ENCODE assay signal across 13 mouse cellular contexts in genomic region chr13:51921550-51921949, GRCm38 (mm10).
DNase-seq lines count a peak whose midpoint lies in the region; ATAC-seq lines count a peak whose summit lies in the region.
"Had no signal": no experiment of that assay in that cellular context is flagged by ENCODE, and none has a peak within 500 bp of the region (broad histone marks: within the 10 kb centered on the region; RNA-seq: fewer than 3 reads in every experiment).

No protein-coding gene starts in this region.

- no peak overlapping the region for H3K4me3 ChIP-seq in midbrain, embryonic 11.5 days (ENCODE audit: low read depth, low read length)
- H3K4me3 ChIP-seq in midbrain, embryonic 16.5 days (ENCODE audit: low read depth, low read length), result no peak overlapping the region
- H3K4me3 ChIP-seq in embryonic facial prominence, embryonic 12.5 days, result no peak overlapping the region
- no peak overlapping the region for H3K4me3 ChIP-seq in forebrain, embryonic 16.5 days (replicated peaks; ENCODE audit: low read length)
- no peak overlapping the region for H3K4me3 ChIP-seq in midbrain, embryonic 13.5 days (replicated peaks)
- H3K4me3 ChIP-seq in intestine, embryonic 16.5 days (ENCODE audit: low read length), result no peak overlapping the region
- H3K4me3 ChIP-seq: heart, embryonic 10.5 days; left cerebral cortex, adult 2 months; lung, embryonic 15.5 days had no signal

- H3K9ac ChIP-seq in midbrain, embryonic 11.5 days (ENCODE audit: low read length), result no peak overlapping the region
- H3K9ac ChIP-seq in midbrain, embryonic 16.5 days (ENCODE audit: low read depth, low read length), result no peak overlapping the region
- no peak overlapping the region for H3K9ac ChIP-seq in embryonic facial prominence, embryonic 12.5 days
- H3K9ac ChIP-seq in forebrain, embryonic 16.5 days (replicated peaks; ENCODE audit: low read depth, low read length), result no peak overlapping the region
- no peak overlapping the region for H3K9ac ChIP-seq in midbrain, embryonic 13.5 days (replicated peaks)
- no peak overlapping the region for H3K9ac ChIP-seq in intestine, embryonic 16.5 days (ENCODE audit: low read depth, low read length)
- H3K9ac ChIP-seq: lung, embryonic 15.5 days had no signal

- no peak for ATAC-seq in midbrain, embryonic 11.5 days (ENCODE audit: low FRiP score)
- ATAC-seq in midbrain, embryonic 16.5 days, result no peak
- no peak for ATAC-seq in embryonic facial prominence, embryonic 12.5 days (ENCODE audit: insufficient number of reproducible peaks, insufficient read depth, low FRiP score, low TSS enrichment)
- ATAC-seq in forebrain, embryonic 16.5 days, result no peak
- ATAC-seq in midbrain, embryonic 13.5 days, result no peak
- no peak for ATAC-seq in intestine, embryonic 16.5 days

- H3K4me1 ChIP-seq in midbrain, embryonic 11.5 days (ENCODE audit: control insufficient read depth, insufficient read depth, low read length), result peaks cover 55% of the 10 kb centered on the region
- H3K4me1 ChIP-seq in midbrain, embryonic 16.5 days (ENCODE audit: control insufficient read depth, insufficient read depth, low read length), result peaks cover 32% of the 10 kb centered on the region
- H3K4me1 ChIP-seq in embryonic facial prominence, embryonic 12.5 days, result peaks cover 50% of the 10 kb centered on the region
- H3K4me1 ChIP-seq in forebrain, embryonic 16.5 days (replicated peaks; ENCODE audit: control insufficient read depth, insufficient read depth, low read length), result peaks cover 55% of the 10 kb centered on the region
- peaks cover 57% of the 10 kb centered on the region for H3K4me1 ChIP-seq in midbrain, embryonic 13.5 days (replicated peaks)
- peaks cover 30% of the 10 kb centered on the region for H3K4me1 ChIP-seq in intestine, embryonic 16.5 days (ENCODE audit: control insufficient read depth, insufficient read depth, low read length)

- no peak overlapping the region for H3K4me2 ChIP-seq in midbrain, embryonic 11.5 days
- H3K4me2 ChIP-seq in midbrain, embryonic 16.5 days (ENCODE audit: low read length), result no peak overlapping the region
- peak overlapping the region; percentile 26 for H3K4me2 ChIP-seq in embryonic facial prominence, embryonic 12.5 days (replicated peaks)
- no peak overlapping the region for H3K4me2 ChIP-seq in forebrain, embryonic 16.5 days (ENCODE audit: low read length)
- H3K4me2 ChIP-seq in midbrain, embryonic 13.5 days (replicated peaks), result no peak overlapping the region
- no peak overlapping the region for H3K4me2 ChIP-seq in intestine, embryonic 16.5 days (ENCODE audit: low read depth, low read length)

- peak overlapping the region; percentile 17 for H3K27ac ChIP-seq in midbrain, embryonic 11.5 days (ENCODE audit: low read depth, low read length)
- H3K27ac ChIP-seq in midbrain, embryonic 16.5 days (ENCODE audit: low read length), result no peak overlapping the region
- peak overlapping the region; percentile 88; the same call in 1 of the 2 replicates for H3K27ac ChIP-seq in embryonic facial prominence, embryonic 12.5 days
- 0 out of 2 replicates have a peak overlapping the region, but pooled peaks have one; percentile 77 for H3K27ac ChIP-seq in forebrain, embryonic 16.5 days (ENCODE audit: low read length)
- peak overlapping the region; percentile 84 for H3K27ac ChIP-seq in midbrain, embryonic 13.5 days
- no peak overlapping the region for H3K27ac ChIP-seq in intestine, embryonic 16.5 days (ENCODE audit: low read length)
- H3K27ac ChIP-seq: left cerebral cortex, adult 2 months had no signal

- WGBS in midbrain, embryonic 11.5 days, result 11% methylated on average over 5 of the region's 5 CpGs
- 25% methylated on average over 5 of the region's 5 CpGs for WGBS in midbrain, embryonic 16.5 days
- 25% methylated on average over 5 of the region's 5 CpGs for WGBS in embryonic facial prominence, embryonic 12.5 days
- WGBS in forebrain, embryonic 16.5 days, result 16% methylated on average over 5 of the region's 5 CpGs
- WGBS in midbrain, embryonic 13.5 days, result 12% methylated on average over 5 of the region's 5 CpGs
- WGBS in intestine, embryonic 16.5 days, result 68% methylated on average over 5 of the region's 5 CpGs

- peak; percentile 93 for DNase-seq in midbrain, embryonic 11.5 days (ENCODE audit: low spot score, missing footprints)
- DNase-seq in cerebellum, postnatal 14 days, result no peak
- no peak for DNase-seq in heart, adult 8-10 months (ENCODE audit: low spot score)
- DNase-seq: kidney, adult 2 months; thymus, postnatal 4 days had no signal

- H3K27me3 ChIP-seq in midbrain, embryonic 11.5 days (ENCODE audit: control insufficient read depth, insufficient read depth, low read length), result peaks cover 63% of the 10 kb centered on the region
- H3K27me3 ChIP-seq in midbrain, embryonic 16.5 days (ENCODE audit: control insufficient read depth, insufficient read depth, low read depth, low read length), result no peaks in the 10 kb centered on the region; the same call in 1 of the 2 replicates
- peaks cover 23% of the 10 kb centered on the region for H3K27me3 ChIP-seq in embryonic facial prominence, embryonic 12.5 days
- no peaks in the 10 kb centered on the region for H3K27me3 ChIP-seq in forebrain, embryonic 16.5 days (replicated peaks; ENCODE audit: control insufficient read depth, insufficient read depth, low read length)
- H3K27me3 ChIP-seq in midbrain, embryonic 13.5 days, result peaks cover 54% of the 10 kb centered on the region
- 0 out of 2 replicates have a peak, but pooled peaks cover 3% of the 10 kb centered on the region for H3K27me3 ChIP-seq in intestine, embryonic 16.5 days (replicated peaks; ENCODE audit: control insufficient read depth, insufficient read depth, low read length)
- H3K27me3 ChIP-seq: lung, embryonic 15.5 days had no signal

- H3K9me3 ChIP-seq in midbrain, embryonic 11.5 days (ENCODE audit: control insufficient read depth, low read length), result no peaks in the 10 kb centered on the region
- H3K9me3 ChIP-seq in midbrain, embryonic 16.5 days (replicated peaks; ENCODE audit: control insufficient read depth, low read length, poor library complexity, severe bottlenecking), result no peaks in the 10 kb centered on the region
- no peaks in the 10 kb centered on the region for H3K9me3 ChIP-seq in embryonic facial prominence, embryonic 12.5 days
- no peaks in the 10 kb centered on the region for H3K9me3 ChIP-seq in forebrain, embryonic 16.5 days (ENCODE audit: control insufficient read depth, low read length)
- no peaks in the 10 kb centered on the region for H3K9me3 ChIP-seq in midbrain, embryonic 13.5 days
- H3K9me3 ChIP-seq in intestine, embryonic 16.5 days (ENCODE audit: control insufficient read depth, low read length), result no peaks in the 10 kb centered on the region
- H3K9me3 ChIP-seq: heart, embryonic 10.5 days; lung, embryonic 15.5 days had no signal

- H3K36me3 ChIP-seq in midbrain, embryonic 11.5 days (ENCODE audit: control insufficient read depth, insufficient read depth, low read length), result no peaks in the 10 kb centered on the region
- no peaks in the 10 kb centered on the region for H3K36me3 ChIP-seq in midbrain, embryonic 16.5 days (ENCODE audit: control insufficient read depth, insufficient read depth, low read length)
- H3K36me3 ChIP-seq in embryonic facial prominence, embryonic 12.5 days, result no peaks in the 10 kb centered on the region
- H3K36me3 ChIP-seq in forebrain, embryonic 16.5 days (ENCODE audit: control insufficient read depth, insufficient read depth), result no peaks in the 10 kb centered on the region
- H3K36me3 ChIP-seq in midbrain, embryonic 13.5 days, result no peaks in the 10 kb centered on the region
- H3K36me3 ChIP-seq in intestine, embryonic 16.5 days (ENCODE audit: control insufficient read depth, insufficient read depth, low read length), result no peaks in the 10 kb centered on the region
- H3K36me3 ChIP-seq: heart, embryonic 10.5 days; lung, embryonic 15.5 days had no signal

Comparison
In these comparisons a context has a peak if more than half of its experiments do, and no peak if none do; other contexts are left out.
1. H3K27ac ChIP-seq: peak in midbrain, embryonic 11.5 days (single experiment), embryonic facial prominence, embryonic 12.5 days (single experiment), forebrain, embryonic 16.5 days (single experiment) and midbrain, embryonic 13.5 days (single experiment); none in midbrain, embryonic 16.5 days (single experiment) and intestine, embryonic 16.5 days (single experiment).